Mouse (Mus musculus) small intestine, adult 2 months (tissue): ENCODE data around the gene Cyb5r3.

ENCODE experiments used
- CTCF ChIP-seq: fragments of 200-500 bp; IDR thresholded peaks from 2 replicates; pipeline ENCODE4 v1.5.1; 2012; ENCODE audit warnings: low read depth, mild to moderate bottlenecking, control low read depth, inconsistent platforms, low read length, moderate library complexity, mixed read lengths; ENCODE audit not compliant: insufficient replicate concordance, insufficient read length; ENCODE audit errors: extremely low read depth
- POLR2A ChIP-seq: fragments of 200-500 bp; IDR thresholded peaks from 2 replicates; pipeline ENCODE4 v1.6.1; 2012; ENCODE audit warnings: low read depth, mild to moderate bottlenecking, control low read depth, inconsistent platforms, low read length, moderate library complexity

DNA sequence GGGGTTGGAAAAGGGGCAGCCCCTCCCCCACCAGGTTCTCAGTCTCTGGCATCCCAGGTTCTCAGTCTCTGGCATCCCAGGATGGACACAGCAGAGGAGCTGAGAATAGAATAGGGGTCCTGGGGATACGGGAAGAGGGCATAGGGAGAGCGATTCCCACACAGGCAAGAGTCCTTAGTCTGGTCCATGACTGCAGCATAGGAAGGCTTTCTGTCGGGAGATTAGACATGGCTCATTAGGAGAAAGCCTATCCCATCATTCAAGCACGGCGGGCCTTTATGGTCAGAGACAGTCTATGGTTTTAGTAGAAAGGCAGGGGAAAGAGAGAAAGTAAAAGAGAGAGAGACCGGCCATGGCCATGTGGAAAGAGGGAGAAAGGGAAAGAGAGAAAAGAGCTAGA is 64.6 kb downstream of the Cyb5r3 start:
- TF ChIP-seq POLR2A (no peak), CTCF (no peak)
